ENCODE assay signal across 32 mouse cellular contexts in genomic region chr10:53353665-53354064, GRCm38 (mm10). TPM values are rescaled to one million over a fixed set of nuclear protein-coding genes. Genes with fewer than 3 reads are reported as not detected.
A peak's percentile ranks its signal among the peaks of the same experiment; 100 is the strongest.
DNase-seq lines count a peak whose midpoint lies in the region; ATAC-seq and TF ChIP-seq lines count a peak whose summit lies in the region.
"Had no signal": no experiment of that assay in that cellular context is flagged by ENCODE, and none has a peak within 500 bp of the region (broad histone marks: within the 10 kb centered on the region; RNA-seq: fewer than 3 reads in every experiment).

No protein-coding gene starts in this region.

- ATAC-seq in midbrain, embryonic 11.5 days (ENCODE audit: low FRiP score) = no peak
- ATAC-seq in midbrain, postnatal 0 days (ENCODE audit: low FRiP score) = no peak
- ATAC-seq in activated CD4-positive, CD25-positive, alpha-beta regulatory T cell, adult 4 months = peak; percentile 71
- ATAC-seq in inflammation-experienced regulatory T-cells, adult 6 months = peak; percentile 73
- ATAC-seq in forebrain, embryonic 15.5 days (replicated peaks) = no peak
- ATAC-seq: forebrain, embryonic 16.5 days; hindbrain, postnatal 0 days; intestine, embryonic 15.5 days; Patski had no signal

- no peak overlapping the region for H3K9ac ChIP-seq in midbrain, embryonic 11.5 days (ENCODE audit: low read length)
- H3K9ac ChIP-seq in midbrain, postnatal 0 days (replicated peaks; ENCODE audit: low read length, poor library complexity, severe bottlenecking) = no peak overlapping the region
- H3K9ac ChIP-seq in forebrain, embryonic 15.5 days (replicated peaks) = no peak overlapping the region
- H3K9ac ChIP-seq: embryonic facial prominence, embryonic 13.5 days; forebrain, embryonic 12.5 days; heart, embryonic 12.5 days; heart, embryonic 15.5 days; hindbrain, embryonic 14.5 days; intestine, embryonic 15.5 days had no signal

- H3K27me3 ChIP-seq in midbrain, embryonic 11.5 days (ENCODE audit: control insufficient read depth, insufficient read depth, low read length) = no peaks in the 10 kb centered on the region
- H3K27me3 ChIP-seq in midbrain, postnatal 0 days (ENCODE audit: insufficient read depth, low read length) = no peaks in the 10 kb centered on the region
- no peaks in the 10 kb centered on the region for H3K27me3 ChIP-seq in forebrain, embryonic 15.5 days
- H3K27me3 ChIP-seq: CH12.LX; embryonic facial prominence, embryonic 13.5 days; forebrain, embryonic 12.5 days; heart, embryonic 12.5 days; heart, embryonic 15.5 days; intestine, embryonic 15.5 days; Patski had no signal

- no peaks in the 10 kb centered on the region for H3K4me1 ChIP-seq in midbrain, embryonic 11.5 days (ENCODE audit: control insufficient read depth, insufficient read depth, low read length)
- H3K4me1 ChIP-seq in midbrain, postnatal 0 days (ENCODE audit: insufficient read depth, low read length) = no peaks in the 10 kb centered on the region
- H3K4me1 ChIP-seq in forebrain, embryonic 15.5 days = no peaks in the 10 kb centered on the region
- H3K4me1 ChIP-seq: embryonic facial prominence, embryonic 10.5 days; embryonic facial prominence, embryonic 13.5 days; forebrain, embryonic 12.5 days; heart, embryonic 12.5 days; heart, embryonic 15.5 days; hindbrain, embryonic 10.5 days had no signal

- no peaks in the 10 kb centered on the region for H3K9me3 ChIP-seq in midbrain, embryonic 11.5 days (ENCODE audit: control insufficient read depth, low read length)
- H3K9me3 ChIP-seq in midbrain, postnatal 0 days (ENCODE audit: low read length) = no peaks in the 10 kb centered on the region
- H3K9me3 ChIP-seq in forebrain, embryonic 15.5 days = no peaks in the 10 kb centered on the region
- H3K9me3 ChIP-seq: embryonic facial prominence, embryonic 10.5 days; embryonic facial prominence, embryonic 13.5 days; forebrain, embryonic 12.5 days; G1E; heart, embryonic 12.5 days; heart, embryonic 15.5 days; hindbrain, embryonic 10.5 days; intestine, embryonic 15.5 days had no signal

- DNase-seq in midbrain, embryonic 11.5 days (ENCODE audit: low spot score, missing footprints) = peak; percentile 19
- no peak for DNase-seq in midbrain, postnatal 0 days (ENCODE audit: low spot score)
- no peak for DNase-seq in frontal cortex, postnatal 36 days (ENCODE audit: low spot score in 2 of 2)
- DNase-seq: adrenal gland, adult 2 months; adrenal gland, postnatal 14 days; cerebellum, adult 11 months; cerebellum, adult 2 months; cerebellum, adult 9-11 months; cerebellum, postnatal 36 days; embryo, embryonic 11 days; gastrocnemius, postnatal 25 days; heart, adult 18-20 months; heart, postnatal 10 days; heart, postnatal 36 days; kidney, adult 11 months had no signal

- TF ChIP-seq CTCF in midbrain, postnatal 0 days (IDR thresholded peaks at IDR 0.05) = no peak

- WGBS in midbrain, embryonic 11.5 days = 88% methylated on average over 3 of the region's 3 CpGs
- 87% methylated on average over 3 of the region's 3 CpGs for WGBS in midbrain, postnatal 0 days
- WGBS in forebrain, embryonic 15.5 days = 83% methylated on average over 3 of the region's 3 CpGs

- no peak overlapping the region for H3K27ac ChIP-seq in midbrain, embryonic 11.5 days (ENCODE audit: low read depth, low read length)
- no peak overlapping the region for H3K27ac ChIP-seq in midbrain, postnatal 0 days (ENCODE audit: low read depth, low read length)
- H3K27ac ChIP-seq in forebrain, embryonic 15.5 days (replicated peaks) = no peak overlapping the region
- H3K27ac ChIP-seq: embryonic facial prominence, embryonic 10.5 days; embryonic facial prominence, embryonic 13.5 days; forebrain, embryonic 12.5 days; heart, embryonic 15.5 days; hindbrain, embryonic 10.5 days; hindbrain, embryonic 14.5 days; hindbrain, postnatal 0 days; intestine, embryonic 15.5 days had no signal

- no peaks in the 10 kb centered on the region; the same call in 1 of the 2 replicates for H3K36me3 ChIP-seq in midbrain, embryonic 11.5 days (ENCODE audit: control insufficient read depth, insufficient read depth, low read length)
- no peaks in the 10 kb centered on the region for H3K36me3 ChIP-seq in midbrain, postnatal 0 days (ENCODE audit: insufficient read depth, low read length)
- peaks cover 9% of the 10 kb centered on the region for H3K36me3 ChIP-seq in forebrain, embryonic 15.5 days
- H3K36me3 ChIP-seq: G1E; intestine, embryonic 15.5 days had no signal

- no peak overlapping the region for H3K4me3 ChIP-seq in midbrain, embryonic 11.5 days (ENCODE audit: low read depth, low read length)
- H3K4me3 ChIP-seq in midbrain, postnatal 0 days (ENCODE audit: low read depth, low read length) = no peak overlapping the region
- no peak overlapping the region for H3K4me3 ChIP-seq in forebrain, embryonic 15.5 days
- H3K4me3 ChIP-seq: embryonic facial prominence, embryonic 10.5 days; embryonic facial prominence, embryonic 13.5 days; erythroblast, embryonic 14.5 days; forebrain, embryonic 12.5 days; heart, embryonic 12.5 days; heart, embryonic 15.5 days; hindbrain, embryonic 10.5 days; intestine, embryonic 15.5 days had no signal

- no peak overlapping the region for H3K4me2 ChIP-seq in midbrain, embryonic 11.5 days
- H3K4me2 ChIP-seq in midbrain, postnatal 0 days (ENCODE audit: low read depth, low read length, poor library complexity, severe bottlenecking) = no peak overlapping the region
- H3K4me2 ChIP-seq in forebrain, embryonic 15.5 days (replicated peaks) = no peak overlapping the region
- H3K4me2 ChIP-seq: embryonic facial prominence, embryonic 13.5 days; forebrain, embryonic 12.5 days; heart, embryonic 12.5 days; heart, embryonic 15.5 days; hindbrain, embryonic 14.5 days; intestine, embryonic 15.5 days had no signal

RNA-seq across cellular contexts. Expression of gene Pln, which starts 16.2 kb away (rescaled TPM):
- polyA plus RNA-seq in midbrain, embryonic 11.5 days (2014; fragmentation: Nextera tagmentation; extraction: Ambion mirVana) = 1.1 and 1.4 TPM in 2 replicates
- not detected in 2 replicates for total RNA-seq in midbrain, postnatal 0 days (2014; rRNA removed)
- 0.20 and 0.32 TPM in 2 replicates for polyA plus RNA-seq in midbrain, postnatal 0 days (2015; fragmentation: Nextera tagmentation; extraction: Ambion mirVana)
- polyA plus RNA-seq in activated CD4-positive, CD25-positive, alpha-beta regulatory T cell, adult 4 months (2017; shearing (Covaris generic)) = 1 to 10 TPM in 1 of 2 experiments, under 1 TPM in 1; 0.99 to 3.0 TPM
- polyA plus RNA-seq in inflammation-experienced regulatory T-cells, adult 6 months (2017; shearing (Covaris generic)) = 1 to 10 TPM; 1.9 to 3.4 (median 2.8) TPM
- 1.9 and 2.6 TPM in 2 replicates for polyA plus RNA-seq in forebrain, embryonic 15.5 days (2015; fragmentation: Nextera tagmentation; extraction: Ambion mirVana)
- total RNA-seq: CH12.LX, G1E had no signal
- polyA plus RNA-seq: erythroblast, embryonic 14.5 days; G1E had no signal

RNA-seq across cellular contexts. Expression of gene Cep85l, which starts 26.1 kb away (rescaled TPM):
- polyA plus RNA-seq in midbrain, embryonic 11.5 days (2014; fragmentation: Nextera tagmentation; extraction: Ambion mirVana) = 3.8 and 4.4 TPM in 2 replicates
- 14.3 and 15.2 TPM in 2 replicates for total RNA-seq in midbrain, postnatal 0 days (2014; rRNA removed)
- polyA plus RNA-seq in midbrain, postnatal 0 days (2015; fragmentation: Nextera tagmentation; extraction: Ambion mirVana) = 4.3 and 6.0 TPM in 2 replicates
- polyA plus RNA-seq in activated CD4-positive, CD25-positive, alpha-beta regulatory T cell, adult 4 months (2017; shearing (Covaris generic)) = 1 to 10 TPM; 1.7 to 1.9 TPM
- 1 to 10 TPM; 1.6 to 3.4 (median 2.6) TPM for polyA plus RNA-seq in inflammation-experienced regulatory T-cells, adult 6 months (2017; shearing (Covaris generic))
- polyA plus RNA-seq in forebrain, embryonic 15.5 days (2015; fragmentation: Nextera tagmentation; extraction: Ambion mirVana) = 9.0 and 10.1 TPM in 2 replicates
- polyA plus RNA-seq: G1E had no signal

Comparison
In these comparisons a context has a peak if more than half of its experiments do, and no peak if none do; other contexts are left out.
1. ATAC-seq: peak in activated CD4-positive, CD25-positive, alpha-beta regulatory T cell, adult 4 months (single experiment) and inflammation-experienced regulatory T-cells, adult 6 months (single experiment); none in midbrain, embryonic 11.5 days (single experiment), midbrain, postnatal 0 days (single experiment) and forebrain, embryonic 15.5 days (single experiment).